Mouse (Mus musculus): Measurements from ENCODE around the gene Magi3.

DNA sequence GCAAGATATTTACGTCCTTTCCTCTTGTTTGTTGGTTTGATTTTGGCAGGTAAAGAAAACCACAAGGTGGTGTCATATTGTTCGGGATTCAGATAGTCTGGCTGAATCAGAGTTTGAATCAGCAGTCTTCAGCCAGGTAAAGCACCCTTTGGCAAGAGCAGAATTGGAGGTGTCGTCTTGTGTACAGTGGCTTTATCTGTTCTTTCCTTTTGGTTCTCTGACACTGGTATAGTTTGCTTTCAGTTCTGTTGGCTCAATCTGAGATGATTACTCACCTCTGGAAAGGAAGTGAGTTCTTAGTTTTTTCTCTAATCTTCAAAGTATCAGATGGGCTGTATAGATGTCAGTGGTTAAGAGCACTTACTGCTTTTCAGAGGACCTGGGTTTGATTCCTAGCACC lies 228.9 kb downstream of the Magi3 start:
- no peak for TF ChIP-seq CTCF (IDR thresholded peaks at IDR 0.05; ENCODE audit: low read depth, low read length)
- no peak for TF ChIP-seq POLR2A (IDR thresholded peaks at IDR 0.05; ENCODE audit: extremely low read depth, insufficient read depth, low read length)

Measured in liver, adult 2 months (tissue).